Mouse (Mus musculus) left cerebral cortex, adult 6 months (tissue): ENCODE measurements around the gene Gm28043. TPM values are rescaled to one million over a fixed set of nuclear protein-coding genes. Genes with fewer than 3 reads are reported as not detected.

ENCODE experiments used
- long read RNA-seq, 2 experiments: library from polyadenylated mRNA; unstranded; transcript quantifications; one replicate each; pipeline ENCODE4 v2.0.0; 2019 to 2020
- polyA plus RNA-seq: library from polyadenylated mRNA; unstranded; fragments of <200 nt; fragmentation: Nextera tagmentation; gene quantifications from 2 replicates; pipeline ENCODE4 v1.2.3, GENCODE M21; 2021

Gene Gm28043
- 0.99 and 1.1 TPM in 2 replicates for polyA plus RNA-seq
- long read RNA-seq, experiment 1, partial matches to known transcripts: 24 of 33 reads
- long read RNA-seq, experiment 1, other reads (novel, unspliced or antisense): 9 of 33 reads
- long read RNA-seq, experiment 2, partial matches to known transcripts: 0 of 2 reads
- long read RNA-seq, experiment 2, other reads (novel, unspliced or antisense): 2 of 2 reads

DNA sequence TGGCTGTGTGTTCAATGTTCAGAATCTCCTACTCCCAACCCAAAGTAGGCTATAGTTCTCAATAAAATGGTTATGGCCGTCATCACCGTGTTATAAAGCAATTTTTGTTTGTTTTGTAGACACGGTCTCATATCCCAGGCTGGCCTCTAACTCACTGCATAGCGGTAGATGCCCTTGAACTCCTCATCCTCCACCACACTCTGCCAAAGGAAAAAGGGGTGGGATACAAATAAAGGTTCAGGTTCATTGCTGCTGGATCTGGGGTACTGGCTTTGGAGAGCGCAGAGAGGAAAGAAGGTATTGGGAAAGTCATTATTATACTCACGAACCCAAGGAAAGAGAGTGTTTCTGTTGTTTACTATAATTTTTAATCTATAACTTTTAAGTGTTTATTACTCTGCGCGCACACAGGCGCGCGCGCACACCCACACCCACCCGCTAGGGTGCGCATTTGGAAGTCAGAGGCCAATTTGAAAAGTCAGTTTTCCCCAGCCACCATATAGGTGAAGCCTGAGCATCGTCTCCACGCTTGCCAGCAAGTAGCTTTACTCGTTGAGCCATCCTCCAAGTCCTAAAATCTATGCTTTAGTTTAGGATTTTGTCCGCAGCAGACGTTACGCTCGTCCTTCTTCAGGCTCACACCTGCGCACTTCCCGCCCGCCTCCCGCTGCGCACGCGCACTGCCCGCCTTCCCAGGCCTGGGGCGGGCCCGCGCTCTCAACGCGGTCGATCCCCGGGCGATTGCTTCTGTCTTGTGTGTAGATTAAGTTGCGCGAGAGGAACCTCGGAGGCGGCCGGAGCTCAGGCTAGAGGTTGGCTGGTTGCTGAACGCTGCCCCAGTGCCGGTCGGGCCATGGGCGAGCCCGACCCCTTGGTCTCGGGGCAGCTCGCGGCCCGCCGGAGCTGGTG lies at the start of gene Gm28043, which contains the start of gene Rnf8:
TSS of gene Gm28043 (plus strand) at position 762 of the 909 bp plus-strand sequence.
TSS of gene Rnf8 (plus strand) at position 676 of the 909 bp plus-strand sequence.

DNA sequence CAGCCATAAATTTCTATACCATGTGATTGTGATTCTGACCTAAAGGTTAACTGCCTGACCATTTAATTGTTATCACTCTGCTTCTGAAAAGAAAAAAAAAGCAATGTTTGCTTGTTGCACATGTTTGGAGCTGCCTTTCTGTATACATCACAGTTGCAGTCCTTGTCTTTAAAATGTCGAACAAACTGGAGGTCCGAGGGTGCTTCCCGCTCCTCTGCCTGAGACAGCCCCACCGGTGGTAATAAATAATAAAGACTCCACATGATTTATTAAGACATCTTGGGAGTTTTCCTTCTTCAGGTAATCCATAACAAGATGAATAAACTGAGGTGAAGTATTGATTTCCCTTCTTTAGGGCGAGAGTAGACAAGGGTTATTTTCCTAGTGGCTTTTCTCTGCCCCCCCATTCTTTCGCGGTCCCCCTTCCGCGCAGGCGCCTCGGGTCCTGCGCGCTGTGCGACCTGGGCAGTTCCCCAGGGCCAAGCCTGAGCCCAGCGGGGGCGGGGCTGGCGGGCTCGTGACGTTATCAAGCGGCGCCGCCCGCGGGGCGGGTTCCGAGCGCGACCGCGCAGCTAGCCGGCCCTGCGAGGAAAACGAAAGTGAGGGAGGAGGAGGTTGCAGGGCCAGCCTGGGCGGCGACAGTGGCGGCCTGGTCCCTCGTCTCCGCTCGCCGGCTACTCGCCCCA lies 45.5 kb downstream of the Gm28043 start, which contains the start of gene Cmtr1:
TSS of gene Cmtr1 (plus strand) at position 520 of the 686 bp plus-strand sequence.

DNA sequence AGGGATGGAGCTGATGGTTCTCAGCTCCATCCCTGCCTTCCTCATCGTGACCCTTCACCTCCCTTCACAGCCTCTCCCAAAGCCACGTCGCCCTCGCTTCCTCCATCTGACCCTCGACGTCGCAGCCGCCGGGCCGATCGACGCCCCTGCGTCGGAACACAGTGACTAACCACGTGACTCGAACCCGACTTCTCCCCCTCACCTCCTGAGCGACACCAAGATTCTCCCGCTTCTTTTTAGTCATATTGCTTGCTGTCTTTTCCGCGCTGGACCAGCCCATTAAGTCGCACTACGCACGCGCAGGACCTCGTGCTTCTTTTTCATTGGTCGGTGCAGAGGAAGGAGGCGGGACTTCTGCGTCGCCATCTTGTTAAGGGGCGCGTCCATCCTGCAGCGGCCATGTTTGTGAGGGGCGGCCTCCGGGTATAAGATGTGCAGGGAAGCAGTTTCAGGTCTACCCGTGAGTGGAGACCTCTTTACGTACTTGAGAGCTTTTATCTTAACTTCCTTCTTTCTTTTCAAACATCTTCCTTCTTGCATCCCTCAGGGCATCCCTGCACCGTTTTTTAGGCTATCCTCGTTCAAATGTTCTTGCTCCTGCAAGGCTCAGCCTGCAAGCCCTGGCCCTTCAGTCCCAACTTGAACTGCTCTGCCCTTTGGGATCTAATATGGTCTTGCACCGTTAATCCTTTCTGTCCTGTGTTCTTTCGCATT lies 102.2 kb downstream of the Gm28043 start, which contains the start of gene Ccdc167:
TSS of gene Ccdc167 (minus strand) at position 313 of the 714 bp plus-strand sequence.

Other genes with a start within 250 kb of the Gm28043 start
- 1.1 and 2.7 TPM in 2 replicates for gene Pim1, start 124.1 kb upstream of the Gm28043 start, polyA plus RNA-seq
- gene Gm17657, start 65.2 kb upstream of the Gm28043 start, polyA plus RNA-seq: not detected in 2 replicates
- gene Tbc1d22b, start 65.1 kb upstream of the Gm28043 start, polyA plus RNA-seq: 4.1 and 15.1 TPM in 2 replicates
- 0.45 and 0.87 TPM in 2 replicates for gene Tmem217, start 62.5 kb upstream of the Gm28043 start, polyA plus RNA-seq
- gene Rnf8, start 86 bp upstream of the Gm28043 start, polyA plus RNA-seq: 46.4 and 64.0 TPM in 2 replicates
- gene Cmtr1, start 45.7 kb downstream of the Gm28043 start, polyA plus RNA-seq: 49.2 and 57.6 TPM in 2 replicates
- gene Ccdc167, start 102.2 kb downstream of the Gm28043 start, polyA plus RNA-seq: 20.4 and 27.3 TPM in 2 replicates